Mouse (Mus musculus) ES-Bruce4 (cell line): Measurements from ENCODE around the gene Olfr1324. TPM values are rescaled to one million over a fixed set of nuclear protein-coding genes. Genes with fewer than 3 reads are reported as not detected.
"Not testable (repeated sequence)": the region's sequence is repeated elsewhere in the genome, so short reads cannot be mapped to it uniquely, and the experiment has no call there.

ENCODE experiments used
- H3K27ac ChIP-seq: 2 replicates; pipeline ENCODE4 v1.5.1; 2012; ENCODE audit warnings: low read length, inconsistent platforms; ENCODE audit not compliant: insufficient read depth
- H3K27me3 ChIP-seq: 2 replicates; pipeline ENCODE4 v1.6.1; 2012; ENCODE audit warnings: mild to moderate bottlenecking, low read length, inconsistent platforms; ENCODE audit not compliant: control insufficient read depth, poor library complexity, insufficient read depth, severe bottlenecking
- H3K36me3 ChIP-seq: 2 replicates; pipeline ENCODE4 v1.6.1; 2012; ENCODE audit warnings: inconsistent platforms, mild to moderate bottlenecking, low read length, moderate library complexity; ENCODE audit not compliant: control insufficient read depth, poor library complexity, insufficient read depth, severe bottlenecking
- H3K4me1 ChIP-seq: one replicate; pipeline ENCODE4 v1.8.1; 2011; ENCODE audit warnings: low read length; ENCODE audit not compliant: control insufficient read depth, insufficient read depth
- H3K4me3 ChIP-seq: 2 replicates; pipeline ENCODE4 v1.5.1; 2011; ENCODE audit warnings: low read depth, mild to moderate bottlenecking, low read length
- H3K9ac ChIP-seq: 2 replicates; pipeline ENCODE4 v1.6.1; 2012; ENCODE audit warnings: low read depth, mild to moderate bottlenecking, inconsistent platforms; ENCODE audit not compliant: poor library complexity, severe bottlenecking
- H3K9me3 ChIP-seq: replicated peaks from 2 replicates; pipeline ENCODE4 v1.6.1; 2012; ENCODE audit warnings: mild to moderate bottlenecking, low read length, inconsistent platforms; ENCODE audit not compliant: control insufficient read depth, poor library complexity, insufficient read depth, severe bottlenecking
- CTCF ChIP-seq: IDR thresholded peaks from one replicate; pipeline ENCODE4 v1.8.1; 2011; ENCODE audit warnings: low read depth, low read length
- EP300 ChIP-seq: IDR thresholded peaks from 2 replicates; pipeline ENCODE4 v1.6.1; 2011; ENCODE audit warnings: low read depth, low read length; ENCODE audit not compliant: insufficient read depth
- POLR2A ChIP-seq: IDR thresholded peaks from one replicate; pipeline ENCODE4 v1.8.1; 2011; ENCODE audit warnings: low read length; ENCODE audit not compliant: insufficient read depth
- polyA plus RNA-seq: library from polyadenylated mRNA; stranded (reverse); fragments of >200 nt; gene quantifications from 2 replicates; pipeline ENCODE4 v1.2.4, GENCODE M21; 2011; ENCODE audit warnings: low read depth; ENCODE audit not compliant: missing spikeins, insufficient read depth, insufficient read length

The Olfr1324 gene
- not detected in 2 replicates for polyA plus RNA-seq

DNA sequence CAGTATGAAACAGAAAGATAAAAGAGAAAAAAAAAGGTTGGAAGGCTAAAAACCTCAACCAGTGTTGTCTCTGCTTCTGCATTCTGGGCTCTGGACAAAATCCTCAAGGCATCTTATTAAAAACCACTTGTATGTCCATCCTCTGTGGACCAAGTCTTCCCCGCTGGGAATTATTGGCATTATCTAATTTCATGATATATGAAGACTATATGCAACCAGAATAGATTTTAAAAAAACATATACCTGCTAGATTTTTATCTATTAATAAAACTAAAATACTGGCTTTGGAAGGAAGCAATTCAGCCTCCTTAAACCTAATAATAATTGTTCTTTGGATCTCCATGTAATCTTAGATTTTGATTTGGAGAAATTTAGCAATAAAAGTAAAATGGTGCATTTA, at the start of gene Olfr1324:
Gene Olfr1324 (minus strand): TSS at position 101 of the 400 bp plus-strand sequence.
- Histone ChIP-seq H3K27me3 (no peaks in the 10 kb centered on the region), H3K27ac (no peak within 1 kb of the TSS), H3K4me3 (no peak within 1 kb of the TSS), H3K4me1 (no peaks in the 10 kb centered on the region), H3K9ac (no peak within 1 kb of the TSS), H3K9me3 (no peaks in the 10 kb centered on the region), H3K36me3 (no peaks in the 10 kb centered on the region)
- TF ChIP-seq EP300 (no peak), POLR2A (no peak), CTCF (no peak)

DNA sequence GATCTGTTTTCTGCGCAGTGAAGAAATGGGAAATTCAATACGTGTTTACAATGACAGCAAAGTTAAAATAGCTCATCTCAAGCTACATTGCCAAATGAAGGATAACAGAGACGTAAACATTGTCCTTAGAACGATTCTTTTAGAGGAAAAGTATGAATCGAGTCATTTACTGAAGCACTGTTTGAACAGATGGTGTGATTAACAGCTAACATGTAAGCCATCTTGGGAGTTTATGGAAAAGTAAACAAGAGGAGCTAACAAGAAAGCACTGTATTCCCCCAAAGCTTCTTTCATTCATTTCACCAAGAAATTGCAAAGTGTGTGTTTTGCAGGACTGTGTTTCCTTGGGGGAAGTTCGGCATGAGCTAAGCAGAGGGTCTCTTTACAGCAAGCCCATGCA, 42.0 kb upstream of the Olfr1324 start:
- H3K9ac ChIP-seq, H3K4me3 ChIP-seq, H3K4me1 ChIP-seq, H3K27ac ChIP-seq, H3K9me3 ChIP-seq, H3K27me3 ChIP-seq, H3K36me3 ChIP-seq: not testable (repeated sequence)

DNA sequence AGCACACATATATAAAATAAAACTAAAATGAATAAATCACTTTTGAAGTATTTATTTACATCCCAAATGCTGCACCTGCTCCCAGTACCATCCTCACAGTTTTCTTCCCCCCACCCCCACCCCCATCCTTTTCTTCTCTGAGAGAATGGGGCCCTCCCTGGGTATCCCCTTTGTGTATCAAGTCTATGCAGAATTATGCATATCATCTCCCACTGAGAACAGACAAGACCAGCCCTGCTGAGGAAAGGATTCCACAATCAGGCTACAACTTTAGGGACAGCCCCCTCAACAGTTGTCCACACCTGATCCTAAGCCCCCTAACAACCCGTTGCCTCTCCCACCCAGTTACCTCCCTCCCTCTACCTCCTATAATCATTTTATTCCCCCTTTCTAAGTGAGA, 27.8 kb upstream of the Olfr1324 start:
- Histone ChIP-seq H3K9ac (no peak overlapping the region), H3K9me3 (no peaks in the 10 kb centered on the region), H3K36me3 (no peaks in the 10 kb centered on the region), H3K27ac (no peak overlapping the region), H3K27me3 (no peaks in the 10 kb centered on the region), H3K4me3 (no peak overlapping the region), H3K4me1 (no peaks in the 10 kb centered on the region)
- TF ChIP-seq POLR2A (no peak), CTCF (no peak), EP300 (no peak)

DNA sequence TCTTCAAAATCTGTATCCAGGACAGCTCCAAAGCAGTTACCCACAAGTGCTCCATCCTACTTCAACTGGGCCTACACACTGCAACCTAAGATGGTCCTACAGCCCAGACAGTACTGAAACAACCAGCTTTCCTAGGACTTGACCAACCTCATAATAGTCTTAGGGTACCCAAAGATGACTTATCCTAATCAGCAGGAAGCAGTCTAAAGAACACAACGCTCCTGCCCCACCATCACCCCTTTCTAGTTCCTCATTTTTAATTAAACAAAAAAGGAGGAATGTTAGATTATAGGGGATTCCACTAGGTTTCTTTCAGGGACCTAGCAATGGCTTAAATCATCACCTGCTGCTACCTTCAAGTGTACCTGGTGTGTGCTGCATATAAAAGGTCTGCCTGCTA, 15.1 kb upstream of the Olfr1324 start:
- no peak overlapping the region for H3K27ac ChIP-seq
- no peaks in the 10 kb centered on the region for H3K9me3 ChIP-seq
- no peak overlapping the region for H3K4me3 ChIP-seq
- TF ChIP-seq POLR2A: no peak
- no peak for TF ChIP-seq EP300
- TF ChIP-seq CTCF: no peak
- H3K9ac ChIP-seq: no peak overlapping the region
- H3K36me3 ChIP-seq: no peaks in the 10 kb centered on the region
- H3K27me3 ChIP-seq: no peaks in the 10 kb centered on the region
- H3K4me1 ChIP-seq: no peaks in the 10 kb centered on the region

DNA sequence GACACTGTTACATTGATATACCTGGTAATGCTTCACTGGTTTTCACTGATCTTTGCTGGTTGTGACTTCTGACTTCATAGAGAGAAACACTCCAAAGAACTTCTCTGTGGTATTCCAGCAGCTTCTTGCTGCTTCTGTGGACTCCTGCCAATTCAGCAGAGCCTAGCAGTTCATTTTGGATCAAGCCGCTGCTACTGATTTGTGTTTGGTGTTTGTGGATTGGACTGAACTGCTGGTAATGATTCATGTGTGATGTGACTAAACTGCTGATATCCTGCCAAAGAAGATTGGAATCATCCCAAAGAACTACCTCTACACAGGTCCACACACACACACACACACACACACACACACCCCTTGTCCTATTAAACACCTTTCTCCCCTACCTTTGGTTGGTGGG, 14.4 kb upstream of the Olfr1324 start:
- no peak overlapping the region for H3K27ac ChIP-seq
- H3K9me3 ChIP-seq: no peaks in the 10 kb centered on the region
- TF ChIP-seq POLR2A: no peak
- TF ChIP-seq EP300: no peak
- no peak for TF ChIP-seq CTCF
- H3K36me3 ChIP-seq: no peaks in the 10 kb centered on the region
- H3K4me3 ChIP-seq: no peak overlapping the region
- H3K9ac ChIP-seq: no peak overlapping the region
- H3K4me1 ChIP-seq: no peaks in the 10 kb centered on the region
- H3K27me3 ChIP-seq: no peaks in the 10 kb centered on the region

DNA sequence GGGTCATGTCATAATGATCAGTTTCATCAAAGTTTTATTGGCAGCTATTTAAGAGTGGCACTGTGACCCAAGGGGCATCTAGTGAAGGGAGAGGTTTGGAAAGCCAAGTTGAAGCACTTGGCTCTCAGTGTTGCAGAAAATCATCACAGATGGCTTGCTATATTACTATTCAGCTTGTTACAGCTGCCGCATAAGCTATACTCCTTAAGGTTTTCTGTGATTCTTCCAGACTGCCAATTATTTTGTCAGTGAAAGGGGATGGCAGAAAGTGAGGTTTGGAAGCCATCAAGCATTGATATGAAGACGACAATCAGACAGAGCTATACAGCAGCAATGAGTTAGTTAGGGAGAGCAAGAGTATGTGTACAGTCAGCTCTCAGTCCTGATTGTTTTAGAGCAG, 4.2 kb upstream of the Olfr1324 start:
- Histone ChIP-seq H3K36me3 (no peaks in the 10 kb centered on the region), H3K9me3 (no peaks in the 10 kb centered on the region), H3K27ac (no peak overlapping the region), H3K4me3 (no peak overlapping the region), H3K27me3 (no peaks in the 10 kb centered on the region), H3K4me1 (no peaks in the 10 kb centered on the region), H3K9ac (no peak overlapping the region)
- no peak for TF ChIP-seq EP300
- TF ChIP-seq POLR2A: no peak
- no peak for TF ChIP-seq CTCF
